Mouse (Mus musculus): ENCODE results near the gene Adap1. TPM values are rescaled to one million over a fixed set of nuclear protein-coding genes. Genes with fewer than 3 reads are reported as not detected.

Adap1 gene
- total RNA-seq, 2 experiments from 2014 or later, result 23.8 to 47.0 TPM

Other genes with a start within 250 kb of the Adap1 start
- gene Prkar1b, start 175.6 kb downstream of the Adap1 start, total RNA-seq (2015), result 0.81 and 2.6 TPM in 2 replicates
- gene Prkar1b, start 175.6 kb downstream of the Adap1 start, total RNA-seq (2017), result 0.21 and 0.64 TPM in 2 replicates
- gene Dnaaf5, start 175.4 kb downstream of the Adap1 start, total RNA-seq (2015), result 11.6 and 15.8 TPM in 2 replicates
- gene Dnaaf5, start 175.4 kb downstream of the Adap1 start, total RNA-seq (2017), result 8.1 and 9.3 TPM in 2 replicates
- gene Sun1, start 125.0 kb downstream of the Adap1 start, total RNA-seq (2015), result 18.8 and 21.5 TPM in 2 replicates
- 37.2 and 37.4 TPM in 2 replicates for gene Sun1, start 125.0 kb downstream of the Adap1 start, total RNA-seq (2017)
- gene Get4, start 73.3 kb downstream of the Adap1 start, total RNA-seq (2015), result 23.0 and 39.2 TPM in 2 replicates
- 17.4 and 27.4 TPM in 2 replicates for gene Get4, start 73.3 kb downstream of the Adap1 start, total RNA-seq (2017)
- 30.3 and 32.1 TPM in 2 replicates for gene Cox19, start 25.8 kb upstream of the Adap1 start, total RNA-seq (2015)
- 27.1 and 29.3 TPM in 2 replicates for gene Cox19, start 25.8 kb upstream of the Adap1 start, total RNA-seq (2017)
- gene Cyp2w1, start 27.0 kb upstream of the Adap1 start, total RNA-seq (2015), result not detected in 2 replicates
- not detected in 2 replicates for gene Cyp2w1, start 27.0 kb upstream of the Adap1 start, total RNA-seq (2017)
- gene Gpr146, start 52.1 kb upstream of the Adap1 start, total RNA-seq (2015), result 6.0 and 6.3 TPM in 2 replicates
- 5.7 and 6.7 TPM in 2 replicates for gene Gpr146, start 52.1 kb upstream of the Adap1 start, total RNA-seq (2017)
- gene C130050O18Rik, start 79.7 kb upstream of the Adap1 start, total RNA-seq (2015), result 1.8 and 2.3 TPM in 2 replicates
- 1.3 and 2.1 TPM in 2 replicates for gene C130050O18Rik, start 79.7 kb upstream of the Adap1 start, total RNA-seq (2017)
- not detected in 2 replicates for gene Gper1, start 97.5 kb upstream of the Adap1 start, total RNA-seq (2015)
- gene Gper1, start 97.5 kb upstream of the Adap1 start, total RNA-seq (2017), result not detected in 2 replicates
- 20.7 and 26.2 TPM in 2 replicates for gene 3110082I17Rik, start 134.9 kb upstream of the Adap1 start, total RNA-seq (2015)
- gene 3110082I17Rik, start 134.9 kb upstream of the Adap1 start, total RNA-seq (2017), result 60.9 and 69.2 TPM in 2 replicates
- 15.8 and 18.8 TPM in 2 replicates for gene Zfand2a, start 158.9 kb upstream of the Adap1 start, total RNA-seq (2015)
- 11.1 and 20.2 TPM in 2 replicates for gene Zfand2a, start 158.9 kb upstream of the Adap1 start, total RNA-seq (2017)
- gene Uncx, start 217.9 kb upstream of the Adap1 start, total RNA-seq (2015), result not detected in 2 replicates
- gene Uncx, start 217.9 kb upstream of the Adap1 start, total RNA-seq (2017), result not detected in 2 replicates